Comparison of ENCODE assay signal across 22 mouse cellular contexts in genomic region chr1:54448833-54449232, GRCm38 (mm10).
"Had no signal": no experiment of that assay in that cellular context is flagged by ENCODE, and none has a peak within 500 bp of the region (broad histone marks: within the 10 kb centered on the region; RNA-seq: fewer than 3 reads in every experiment).

No protein-coding gene starts in this region.

- H3K9ac ChIP-seq: limb, embryonic 12.5 days; limb, embryonic 15.5 days; liver, embryonic 14.5 days; liver, postnatal 0 days; lung, embryonic 14.5 days; midbrain, embryonic 15.5 days; neural tube, embryonic 13.5 days had no signal

- H3K27me3 ChIP-seq: limb, embryonic 12.5 days; midbrain, embryonic 15.5 days had no signal

- ATAC-seq: liver, postnatal 0 days; midbrain, embryonic 15.5 days had no signal

- H3K27ac ChIP-seq: limb, embryonic 12.5 days; limb, embryonic 15.5 days; liver, embryonic 14.5 days; midbrain, embryonic 15.5 days; neural tube, embryonic 13.5 days had no signal

- H3K4me2 ChIP-seq: limb, embryonic 12.5 days; limb, embryonic 15.5 days; liver, embryonic 11.5 days; lung, embryonic 14.5 days; midbrain, embryonic 11.5 days; midbrain, embryonic 15.5 days; neural tube, embryonic 13.5 days had no signal

- H3K4me3 ChIP-seq: limb, embryonic 12.5 days; limb, embryonic 15.5 days; midbrain, embryonic 15.5 days; myocyte; neural tube, embryonic 13.5 days had no signal

- H3K36me3 ChIP-seq: limb, embryonic 12.5 days; limb, embryonic 15.5 days; midbrain, embryonic 15.5 days; neural tube, embryonic 13.5 days had no signal

- H3K4me1 ChIP-seq: limb, embryonic 12.5 days; limb, embryonic 15.5 days; midbrain, embryonic 15.5 days; neural tube, embryonic 13.5 days had no signal

- DNase-seq: kidney, adult 18-20 months; kidney, adult 9 months; kidney, postnatal 14 days; kidney, postnatal 4 days; left cerebral cortex, postnatal 4 days; liver, postnatal 0 days; lung, embryonic 14.5 days; lung, postnatal 10 days; lung, postnatal 4 days; retina, postnatal 1 day; right cerebral cortex, postnatal 25 days; spleen, adult 18-20 months; thymus, adult 18-20 months; thymus, postnatal 4 days had no signal

- H3K9me3 ChIP-seq: limb, embryonic 12.5 days; limb, embryonic 15.5 days; midbrain, embryonic 15.5 days; neural tube, embryonic 13.5 days had no signal
